Mouse (Mus musculus) layer of hippocampus, postnatal 10 days (tissue): Measurements from ENCODE around the gene Taf8. TPM values are rescaled to one million over a fixed set of nuclear protein-coding genes. Genes with fewer than 3 reads are reported as not detected.

Experiments used
- DNase-seq, 2 experiments: peaks; one replicate each; pipeline ENCODE4 v3.0.0; 2021; ENCODE audit warnings: low spot score in 2 of 2
- total RNA-seq, 2 experiments: library from RNA; stranded (reverse); gene quantifications; 2 replicates each; pipeline ENCODE4 v1.2.3; 2021

Gene Taf8
- total RNA-seq, 2 experiments from 2014 or later: 16.7 to 17.0 TPM

DNA sequence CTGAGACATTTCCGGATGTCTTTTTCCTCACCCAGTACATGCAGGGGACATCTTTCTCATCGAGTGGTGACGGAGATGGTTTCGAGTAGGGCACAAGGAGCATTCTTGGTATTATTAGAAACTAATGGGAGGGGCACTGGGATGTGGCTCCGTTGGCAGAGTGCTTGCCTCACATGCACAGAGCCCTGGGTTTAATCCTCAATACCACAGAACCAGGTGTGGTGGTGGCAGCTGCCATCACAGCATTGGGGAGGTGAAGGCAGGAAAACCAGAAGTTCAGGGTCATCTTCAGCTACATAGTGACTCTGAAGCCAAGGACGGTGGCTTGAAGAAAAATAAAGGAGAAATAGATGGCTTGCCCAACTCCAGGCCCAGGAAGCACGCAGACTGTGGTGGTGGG is 39.9 kb downstream of the Taf8 start:
- no peak for DNase-seq

DNA sequence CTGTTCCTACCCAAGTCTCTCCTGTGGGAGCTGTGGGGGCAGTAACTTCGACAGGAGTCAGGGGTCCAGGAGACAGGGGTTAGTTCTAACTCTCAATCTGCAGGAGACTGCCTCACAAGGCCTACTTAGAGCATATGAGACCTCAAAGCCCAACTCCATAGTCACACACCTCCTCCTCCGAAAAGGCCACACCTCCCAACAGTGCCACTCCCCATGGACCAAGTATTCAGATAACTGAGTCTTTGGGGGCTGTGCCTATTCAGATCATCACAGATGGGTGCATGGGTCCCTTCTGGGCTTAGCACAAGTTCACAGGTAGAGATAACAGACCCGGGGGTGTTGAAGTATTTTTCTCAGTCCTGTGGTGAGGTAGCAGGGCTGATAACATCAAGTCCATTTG is 40.4 kb downstream of the Taf8 start:
- DNase-seq: no peak

DNA sequence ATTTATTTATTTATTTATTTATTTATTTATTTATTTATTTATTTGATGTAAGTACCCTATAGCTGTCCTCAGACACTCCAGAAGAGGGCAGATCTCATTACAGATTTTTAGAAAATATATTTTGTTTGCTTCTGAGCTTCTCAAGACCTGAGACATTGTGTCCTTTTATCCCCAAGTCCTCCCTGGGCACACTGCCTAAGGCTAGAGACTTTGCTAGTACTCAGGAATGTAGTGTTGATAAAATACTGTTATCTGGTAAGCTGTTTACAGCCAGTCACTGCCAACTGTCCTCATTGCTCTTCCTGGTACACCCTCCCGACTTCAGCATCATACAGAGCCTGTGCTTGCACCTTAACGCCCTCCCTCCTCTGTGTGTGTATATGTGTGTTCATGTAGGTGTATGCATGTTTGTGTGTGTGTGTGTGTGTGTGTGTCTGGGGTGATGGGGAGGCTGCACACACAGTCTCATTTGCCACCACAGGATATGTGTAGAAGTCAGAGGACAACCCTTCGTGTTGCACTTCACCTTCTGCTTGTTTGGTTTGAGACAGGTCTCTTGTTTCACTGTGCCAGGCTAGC is 42.7 kb downstream of the Taf8 start:
- no peak for DNase-seq

GRCm38 (mm10) chr17:47458936-47459335 is 43.2 kb downstream of the Taf8 start:
- DNase-seq: no peak

DNA sequence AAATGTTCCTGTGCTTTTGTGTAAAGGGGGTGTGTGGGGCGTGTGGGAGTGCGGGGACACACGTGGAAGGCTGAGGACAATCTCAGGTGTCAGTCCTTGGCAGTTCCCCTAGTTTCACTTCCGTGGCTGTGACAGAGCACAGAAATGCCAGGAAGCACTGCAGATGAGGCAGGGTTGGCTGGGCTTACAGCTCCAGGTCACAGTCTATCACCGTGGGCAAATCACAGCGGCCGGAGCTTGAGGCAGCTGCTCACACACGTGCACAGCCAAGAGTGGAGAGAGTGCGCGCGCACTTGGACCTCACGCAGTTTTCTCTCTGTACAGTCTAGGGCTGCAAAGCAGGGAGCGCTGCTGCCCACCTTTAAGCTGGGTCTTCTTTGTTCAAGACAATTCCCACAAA is 43.8 kb downstream of the Taf8 start:
- DNase-seq: no peak

- DNase-seq: no peak
Observed at GRCm38 (mm10) chr17:47454675-47455074, 47.4 kb downstream of the Taf8 start.

DNA sequence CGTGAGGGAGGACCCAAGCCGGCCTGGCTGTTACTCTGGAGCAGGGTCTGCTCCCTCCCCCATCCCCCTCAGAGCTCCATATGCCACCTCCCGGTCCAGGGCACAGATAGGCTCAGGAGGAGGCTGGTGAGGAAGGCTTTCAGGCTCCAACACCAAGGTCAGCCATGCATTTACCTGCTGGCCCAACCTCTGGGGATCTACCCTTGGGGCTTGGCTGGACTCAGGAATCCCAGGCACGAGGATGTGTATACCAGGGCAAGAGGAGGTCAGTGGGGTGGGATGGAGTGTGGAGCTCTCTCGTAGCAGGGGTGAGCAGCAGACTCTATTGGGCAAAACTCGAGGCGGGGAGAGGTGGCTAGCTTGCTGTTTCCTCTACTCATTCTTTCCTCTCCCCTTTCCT is 49.2 kb downstream of the Taf8 start:
- no peak for DNase-seq

GRCm38 (mm10) chr17:47450880-47451565 is 51.1 kb downstream of the Taf8 start:
- DNase-seq: no peak

GRCm38 (mm10) chr17:47450239-47450638 is 51.9 kb downstream of the Taf8 start:
- DNase-seq: no peak

DNA sequence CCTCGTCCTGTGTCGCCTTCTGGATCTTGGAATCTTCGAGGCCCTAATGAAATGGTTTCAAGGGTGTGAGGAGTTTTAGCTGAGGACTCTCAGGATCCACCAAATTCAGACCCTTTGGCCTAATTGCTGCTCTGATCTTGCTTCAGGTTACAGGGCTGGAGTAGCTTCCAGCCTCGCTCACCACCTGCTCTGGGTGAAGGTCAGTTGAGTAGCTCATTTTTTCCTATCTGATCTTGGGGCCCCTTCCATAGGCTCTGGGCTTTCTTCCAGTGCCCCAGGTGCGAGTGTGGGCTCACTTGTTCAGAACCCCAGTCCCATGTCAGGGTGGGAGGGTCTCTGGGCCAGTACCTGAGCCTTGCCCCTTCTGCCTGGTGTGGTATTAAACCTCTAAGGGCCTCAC is 52.7 kb downstream of the Taf8 start:
- DNase-seq: no peak

- no peak for DNase-seq
Observed at GRCm38 (mm10) chr17:47448523-47449372, 53.3 kb downstream of the Taf8 start.

- DNase-seq: no peak
Observed at GRCm38 (mm10) chr17:47446561-47446960, 55.5 kb downstream of the Taf8 start.

- DNase-seq: no peak
Observed at GRCm38 (mm10) chr17:47446025-47446424, 56.1 kb downstream of the Taf8 start.

DNA sequence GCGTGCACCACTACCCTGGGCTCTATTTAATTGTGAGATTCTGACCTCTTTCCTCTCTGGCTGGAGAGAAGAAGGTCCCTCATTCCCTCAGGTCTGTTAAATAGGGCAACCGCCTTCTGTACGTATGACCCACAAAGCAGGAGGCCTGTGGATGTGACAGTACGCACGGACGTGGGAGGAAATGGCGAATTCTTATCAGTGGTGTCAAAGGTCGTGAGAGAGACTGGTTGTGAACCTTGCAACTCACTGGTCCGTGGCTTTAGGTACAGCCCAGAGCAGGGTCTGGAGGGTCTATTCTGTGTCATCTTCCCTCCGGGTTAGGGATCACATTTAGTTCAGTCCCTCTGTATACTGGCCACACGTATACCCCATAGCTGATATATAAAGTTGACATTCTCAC is 56.6 kb downstream of the Taf8 start:
- no peak for DNase-seq

DNA sequence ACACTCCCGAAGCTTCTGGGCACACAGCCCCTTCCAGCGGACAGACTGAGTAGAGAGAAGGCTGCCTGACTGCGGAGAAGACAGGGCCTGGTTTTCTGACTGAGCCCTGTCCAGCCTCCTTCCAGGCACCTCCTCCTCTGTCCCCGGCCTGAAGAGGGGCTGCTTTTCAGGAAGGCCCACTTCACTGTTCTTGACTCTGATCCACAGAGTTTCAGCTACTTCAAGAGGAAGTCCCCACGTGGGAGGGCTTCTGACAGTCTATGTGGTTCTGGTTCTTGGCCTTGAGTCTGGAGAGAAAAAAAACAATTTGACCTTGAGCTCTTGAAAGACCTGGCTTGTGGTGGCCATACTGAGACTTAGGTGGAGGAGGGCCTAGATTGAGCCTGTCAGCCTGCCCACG is 58.0 kb downstream of the Taf8 start:
- DNase-seq: no peak

- DNase-seq: no peak
Observed at GRCm38 (mm10) chr17:47442271-47442670, 59.8 kb downstream of the Taf8 start.

GRCm38 (mm10) chr17:47441296-47442051 is 60.6 kb downstream of the Taf8 start:
- DNase-seq: no peak

- no peak for DNase-seq
Observed at GRCm38 (mm10) chr17:47440359-47440890, 61.7 kb downstream of the Taf8 start.

DNA sequence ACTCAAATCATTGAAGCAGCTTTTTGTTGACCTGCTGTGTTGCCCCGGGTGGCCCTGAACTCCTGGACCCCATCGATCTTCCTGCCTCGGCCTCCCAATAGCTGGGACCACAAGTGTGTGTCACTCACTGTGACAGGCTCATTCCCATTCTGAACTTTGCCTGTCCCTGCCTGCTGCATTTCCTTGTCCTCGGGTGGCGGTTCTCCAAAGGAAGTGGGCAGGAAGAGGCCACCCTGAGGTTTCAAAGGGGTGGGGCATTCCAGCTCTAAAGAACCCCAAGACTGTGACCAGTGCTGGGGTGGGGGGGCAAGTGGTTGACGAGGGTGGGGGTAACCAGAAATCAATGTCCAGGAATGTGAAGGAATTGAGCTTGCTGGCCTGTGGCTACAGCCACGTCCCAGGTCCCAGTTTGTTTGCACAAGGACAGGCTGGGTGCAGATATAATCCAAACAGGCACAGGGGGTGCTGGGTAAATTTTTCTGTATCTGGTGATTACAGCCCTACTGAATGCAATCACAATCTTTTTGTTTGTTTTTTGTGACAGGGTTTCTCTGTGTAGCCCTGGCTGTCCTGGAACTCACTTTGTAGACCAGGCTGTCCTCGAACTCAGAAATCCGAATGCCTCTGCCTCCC is 62.6 kb downstream of the Taf8 start:
- no peak for DNase-seq

GRCm38 (mm10) chr17:47438611-47439010 is 63.5 kb downstream of the Taf8 start:
- DNase-seq: no peak
